Mouse (Mus musculus) heart, adult 2 months (tissue): ENCODE measurements around the gene Gm10447.

Experiments
- CTCF ChIP-seq: fragments of 200-600 bp; IDR thresholded peaks from 2 replicates; pipeline ENCODE4 v1.8.1; 2022; ENCODE audit warnings: antibody characterized with exemption, mild to moderate bottlenecking, moderate library complexity
- EP300 ChIP-seq: fragments of 200-500 bp; IDR thresholded peaks from 2 replicates; pipeline ENCODE4 v1.6.1; 2011; ENCODE audit warnings: low read depth, low read length, control low read depth; ENCODE audit not compliant: insufficient read depth
- POLR2A ChIP-seq: fragments of 200-500 bp; IDR thresholded peaks from 2 replicates; pipeline ENCODE4 v1.6.1; 2011; ENCODE audit warnings: mild to moderate bottlenecking, low read depth, low read length, control low read depth; ENCODE audit not compliant: insufficient read depth

- no peak for TF ChIP-seq EP300
- no peak for TF ChIP-seq CTCF
- TF ChIP-seq POLR2A = no peak
Observed at GRCm38 (mm10) chr11:53479171-53479782, 22.4 kb upstream of the Gm10447 start.
